Mouse (Mus musculus) liver, embryonic 14 days (tissue): ENCODE data around the gene Cox7b2. TPM values are rescaled to one million over a fixed set of nuclear protein-coding genes. Genes with fewer than 3 reads are reported as not detected.

Source experiments
- polyA plus RNA-seq: library from polyadenylated mRNA; depleted of rRNA; stranded (reverse); fragments of >200 nt; gene quantifications from 2 replicates; pipeline ENCODE4 v1.2.3, GENCODE M21; 2012; rRNA removed

Cox7b2 gene
- polyA plus RNA-seq: not detected in 2 replicates

DNA sequence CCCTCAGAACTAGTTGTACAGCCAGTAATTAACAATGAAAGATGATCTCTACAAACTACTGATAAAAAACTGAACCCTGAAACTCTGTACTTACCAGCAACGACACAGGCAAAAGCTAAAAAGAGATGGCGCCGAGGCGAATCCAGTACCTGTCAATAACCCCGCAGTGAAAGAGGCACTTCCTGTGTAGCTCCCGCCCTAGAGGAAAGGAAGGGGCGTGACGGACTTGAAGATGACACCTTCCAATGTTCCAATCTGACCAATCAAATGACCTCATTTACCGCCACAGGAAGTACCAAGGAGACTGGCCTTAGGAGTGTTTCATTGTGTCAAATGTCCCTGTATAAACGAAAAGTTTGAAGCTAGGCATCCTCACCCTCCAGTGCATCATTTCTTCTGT, at the start of gene Cox7b2:
Gene Cox7b2 (minus strand): TSS at position 127 of the 400 bp plus-strand sequence.

Other genes starting within 250 kb of the Cox7b2 start
- 0.01 TPM in 1 of 2 replicates, not detected in the other for gene Gabrb1, start 109.9 kb upstream of the Cox7b2 start, polyA plus RNA-seq
- gene Gabra4, start 110.1 kb upstream of the Cox7b2 start, polyA plus RNA-seq: 0.01 and 0.05 TPM in 2 replicates